Mouse (Mus musculus) brown adipose tissue, adult 24 weeks (tissue): ENCODE results near the gene Nr1i2. TPM values are rescaled to one million over a fixed set of nuclear protein-coding genes. Genes with fewer than 3 reads are reported as not detected.

Source experiments
- polyA plus RNA-seq: library from polyadenylated mRNA; stranded (reverse); fragments of >200 nt; gene quantifications from 2 replicates; pipeline ENCODE4 v1.2.4, GENCODE M21; 2012; ENCODE audit not compliant: missing spikeins, insufficient read depth, insufficient read length

The Nr1i2 gene
- polyA plus RNA-seq, 1 experiment: not detected

Other genes starting within 250 kb of the Nr1i2 start
- gene Gsk3b, start 205.8 kb downstream of the Nr1i2 start, polyA plus RNA-seq: 32.5 and 47.5 TPM in 2 replicates
- gene Maats1, start 47.3 kb upstream of the Nr1i2 start, polyA plus RNA-seq: not detected in 2 replicates
- 1,266 and 1,331 TPM in 2 replicates for gene Cox17, start 52.2 kb upstream of the Nr1i2 start, polyA plus RNA-seq
- gene Gm21987, start 52.2 kb upstream of the Nr1i2 start, polyA plus RNA-seq: 2.9 TPM in 1 of 2 replicates, not detected in the other
- 15.5 and 17.0 TPM in 2 replicates for gene Popdc2, start 67.4 kb upstream of the Nr1i2 start, polyA plus RNA-seq
- 11.3 and 14.4 TPM in 2 replicates for gene Pla1a, start 138.3 kb upstream of the Nr1i2 start, polyA plus RNA-seq
- 15.4 and 21.4 TPM in 2 replicates for gene Adprh, start 157.9 kb upstream of the Nr1i2 start, polyA plus RNA-seq
- 1.0 TPM in 1 of 2 replicates, not detected in the other for gene Cd80, start 160.7 kb upstream of the Nr1i2 start, polyA plus RNA-seq
- gene Timmdc1, start 227.8 kb upstream of the Nr1i2 start, polyA plus RNA-seq: 43.1 and 49.2 TPM in 2 replicates